Mouse (Mus musculus) limb, embryonic 14.5 days (tissue): ENCODE data around the gene Psmg3. TPM values are rescaled to one million over a fixed set of nuclear protein-coding genes. Genes with fewer than 3 reads are reported as not detected.
A peak's percentile ranks its signal among the peaks of the same experiment; 100 is the strongest.

ENCODE experiments used
- ATAC-seq: fragments of 200-750 bp; cut with Nextera tagmentation; 2 replicates; pipeline ENCODE4 v1.8.0; 2017; ENCODE audit warnings: low read depth, moderate number of reproducible peaks, moderate TSS enrichment; ENCODE audit not compliant: low FRiP score
- DNase-seq: peaks from one replicate; pipeline ENCODE4 v3.0.0-alpha.2; 2015; ENCODE audit warnings: low spot score
- H3K27ac ChIP-seq: fragments of 300-500 bp; sonication (generic); replicated peaks from 2 replicates; pipeline ENCODE4 v1.5.1; 2014; ENCODE audit warnings: low read depth, mild to moderate bottlenecking, low read length, moderate library complexity, mixed read lengths
- H3K27me3 ChIP-seq: fragments of 300-500 bp; sonication (generic); 2 replicates; pipeline ENCODE4 v1.6.1; 2014; ENCODE audit warnings: low read length, mixed read lengths; ENCODE audit not compliant: control insufficient read depth, insufficient read depth
- H3K36me3 ChIP-seq: fragments of 300-500 bp; sonication (generic); 2 replicates; pipeline ENCODE4 v1.6.1; 2014; ENCODE audit warnings: mild to moderate bottlenecking, low read length, moderate library complexity, mixed read lengths; ENCODE audit not compliant: control insufficient read depth, insufficient read depth
- H3K4me1 ChIP-seq: fragments of 300-500 bp; sonication (generic); 2 replicates; pipeline ENCODE4 v1.6.1; 2014; ENCODE audit warnings: antibody characterized with exemption, low read length, mixed read lengths; ENCODE audit not compliant: control insufficient read depth, insufficient read depth
- H3K4me2 ChIP-seq: fragments of 300-500 bp; sonication (generic); replicated peaks from 2 replicates; pipeline ENCODE4 v1.6.1; 2014; ENCODE audit warnings: low read depth, mild to moderate bottlenecking, low read length, moderate library complexity; ENCODE audit not compliant: severe bottlenecking
- H3K4me3 ChIP-seq: fragments of 300-500 bp; sonication (generic); replicated peaks from 2 replicates; pipeline ENCODE4 v1.5.1; 2014; ENCODE audit warnings: low read length
- H3K9ac ChIP-seq: fragments of 300-500 bp; sonication (generic); 2 replicates; pipeline ENCODE4 v1.6.1; 2014; ENCODE audit warnings: mild to moderate bottlenecking, low read depth, low read length, moderate library complexity; ENCODE audit not compliant: severe bottlenecking
- H3K9me3 ChIP-seq: fragments of 300-500 bp; sonication (generic); 2 replicates; pipeline ENCODE4 v1.6.1; 2016; ENCODE audit warnings: low read length; ENCODE audit not compliant: control insufficient read depth
- POLR2A ChIP-seq: fragments of 200-500 bp; IDR thresholded peaks from 2 replicates; pipeline ENCODE4 v1.8.0; 2012; ENCODE audit warnings: inconsistent platforms, mild to moderate bottlenecking, moderate library complexity, borderline replicate concordance; ENCODE audit not compliant: insufficient read depth, insufficient read length; ENCODE audit errors: extremely low read depth
- WGBS: fragments of 180-500 bp; shearing (Covaris S2); extraction: QIAGEN DNeasy Blood & Tissue Kit; methylation state at CpG from one replicate; pipeline ENCODE4 v1.1.7; 2014; 5-methylcytosine and 5-hydroxymethylcytosine counted together
- polyA plus RNA-seq, 2 experiments: library from polyadenylated mRNA; depleted of rRNA in 1 of 2; stranded (reverse) in 1 of 2; unstranded in 1 of 2; fragments of >200 nt; fragmentation: Nextera tagmentation in 1 of 2; extraction: Ambion mirVana in 1 of 2; gene quantifications; 2 replicates each; pipeline versions ENCODE4 v1.2.1 to v1.2.3; 2012 to 2014

Gene Psmg3
- polyA plus RNA-seq, 2 experiments: 51.8 to 69.0 TPM

GRCm38 (mm10) chr5:139816445-139816844 lies 10.2 kb downstream of the Psmg3 start:
- Histone ChIP-seq H3K4me2 (no peak overlapping the region), H3K4me1 (no peaks in the 10 kb centered on the region), H3K36me3 (no peaks in the 10 kb centered on the region), H3K27ac (no peak overlapping the region), H3K9ac (no peak overlapping the region), H3K4me3 (no peak overlapping the region), H3K27me3 (peaks cover 18% of the 10 kb centered on the region; the same call in 1 of the 2 replicates), H3K9me3 (no peaks in the 10 kb centered on the region)
- TF ChIP-seq POLR2A: no peak
- DNase-seq (no peak), ATAC-seq (no peak)

GRCm38 (mm10) chr5:139815964-139816363 lies 10.7 kb downstream of the Psmg3 start:
- no peak for TF ChIP-seq POLR2A
- Histone ChIP-seq H3K4me2 (no peak overlapping the region), H3K27me3 (peaks cover 18% of the 10 kb centered on the region; the same call in 1 of the 2 replicates), H3K27ac (no peak overlapping the region), H3K9ac (no peak overlapping the region), H3K36me3 (no peaks in the 10 kb centered on the region), H3K4me3 (no peak overlapping the region), H3K9me3 (no peaks in the 10 kb centered on the region), H3K4me1 (no peaks in the 10 kb centered on the region)
- DNase-seq (no peak), ATAC-seq (no peak)
- 73% methylated on average over 6 of the region's 6 CpGs for WGBS

- ATAC-seq (no peak), DNase-seq (no peak)
- H3K9ac ChIP-seq: no peak overlapping the region
- 5% methylated on average over 12 of the region's 13 CpGs for WGBS
- H3K4me2 ChIP-seq: no peak overlapping the region
- H3K27me3 ChIP-seq: peaks cover 18% of the 10 kb centered on the region; the same call in 1 of the 2 replicates
- no peaks in the 10 kb centered on the region for H3K9me3 ChIP-seq
- 0 out of 2 replicates have a peak, but pooled peaks have one; percentile 11 for TF ChIP-seq POLR2A
- no peak overlapping the region for H3K27ac ChIP-seq
- no peaks in the 10 kb centered on the region for H3K4me1 ChIP-seq
- no peak overlapping the region for H3K4me3 ChIP-seq
- no peaks in the 10 kb centered on the region for H3K36me3 ChIP-seq
Measured at GRCm38 (mm10) chr5:139813963-139814381, 12.7 kb downstream of the Psmg3 start.

DNA sequence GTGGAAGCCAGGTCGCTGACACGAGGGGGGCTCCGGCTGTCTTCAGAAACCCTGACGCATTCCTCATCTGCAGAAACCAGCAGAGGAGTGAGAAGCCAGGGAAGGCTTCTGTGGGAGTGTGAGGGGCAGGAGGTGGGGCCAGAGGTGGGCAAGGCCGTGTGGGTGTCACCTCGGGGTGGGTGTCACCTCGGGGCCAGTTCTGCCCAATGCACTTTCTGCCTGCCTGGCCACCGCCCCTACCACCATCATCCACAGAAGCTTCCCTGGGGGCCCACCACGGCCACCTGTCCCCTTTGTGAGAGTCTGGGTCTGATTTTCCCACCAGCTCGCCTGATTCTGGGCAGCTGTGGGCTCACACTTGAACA lies 13.6 kb downstream of the Psmg3 start:
- Histone ChIP-seq H3K9me3 (no peaks in the 10 kb centered on the region), H3K4me2 (no peak overlapping the region), H3K4me1 (no peaks in the 10 kb centered on the region), H3K36me3 (no peaks in the 10 kb centered on the region), H3K9ac (no peak overlapping the region), H3K4me3 (no peak overlapping the region), H3K27ac (no peak overlapping the region), H3K27me3 (peaks cover 18% of the 10 kb centered on the region; the same call in 1 of the 2 replicates)
- 32% methylated on average over 10 of the region's 10 CpGs for WGBS
- TF ChIP-seq POLR2A: no peak
- DNase-seq (no peak), ATAC-seq (no peak)

DNA sequence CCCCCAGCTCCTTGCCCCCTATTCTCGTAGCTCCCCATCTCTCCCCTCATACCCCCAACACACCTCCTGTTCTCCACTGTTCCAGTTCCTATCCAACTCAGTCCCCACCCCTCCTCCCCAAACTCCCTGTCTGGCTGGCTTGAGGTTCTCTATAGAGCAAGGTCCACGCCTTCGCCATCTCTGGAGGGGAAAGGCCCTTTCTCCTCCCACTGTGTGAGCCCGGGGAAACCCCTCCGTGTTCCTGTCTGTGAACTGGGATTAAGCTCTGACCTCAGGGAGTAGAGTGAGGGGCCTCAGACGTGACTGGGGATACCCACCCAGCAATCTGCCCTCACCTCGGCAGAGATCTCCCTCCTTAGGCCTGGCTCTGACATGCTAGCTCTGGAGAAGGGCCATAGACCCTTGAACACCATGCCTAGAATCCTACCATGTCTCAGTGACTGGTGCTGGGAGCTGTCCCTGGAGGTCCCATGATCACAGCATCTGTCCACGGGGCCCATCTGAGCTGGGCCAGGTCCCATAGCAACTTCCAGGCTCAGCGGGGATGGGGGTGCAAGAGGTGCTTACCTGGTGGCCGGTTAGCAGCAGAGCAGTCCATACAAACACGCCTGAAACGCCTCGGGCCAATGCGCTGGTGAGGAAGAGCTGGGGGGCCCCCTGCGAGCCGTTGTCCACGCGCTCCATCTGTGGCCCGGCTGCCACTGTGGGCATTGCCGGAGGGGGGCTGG lies 14.1 kb downstream of the Psmg3 start:
- Histone ChIP-seq H3K4me3 (no peak overlapping the region), H3K4me1 (no peaks in the 10 kb centered on the region), H3K9me3 (no peaks in the 10 kb centered on the region), H3K36me3 (no peaks in the 10 kb centered on the region), H3K4me2 (no peak overlapping the region), H3K27ac (no peak overlapping the region), H3K27me3 (peaks cover 18% of the 10 kb centered on the region; the same call in 1 of the 2 replicates), H3K9ac (no peak overlapping the region)
- DNase-seq: no peak
- WGBS: 70% methylated on average over 20 of the region's 20 CpGs
- TF ChIP-seq POLR2A: no peak
- ATAC-seq: no peak
